Mouse (Mus musculus): Measurements from ENCODE around the gene Ttc41. TPM values are rescaled to one million over a fixed set of nuclear protein-coding genes. Genes with fewer than 3 reads are reported as not detected.
A peak's percentile ranks its signal among the peaks of the same experiment; 100 is the strongest.

Gene Ttc41
- total and polyA plus RNA-seq, 2 experiments from 2014 or later, result 1.2 to 4.5 TPM

- Histone ChIP-seq H3K9ac (replicated peaks; ENCODE audit: low read depth, low read length) (no peak overlapping the region), H3K27me3 (ENCODE audit: control insufficient read depth, insufficient read depth, low read length) (no peaks in the 10 kb centered on the region), H3K4me3 (ENCODE audit: low read depth, low read length) (no peak overlapping the region), H3K4me2 (ENCODE audit: low read depth, low read length) (no peak overlapping the region), H3K4me1 (ENCODE audit: control insufficient read depth, insufficient read depth) (peaks cover 58% of the 10 kb centered on the region), H3K27ac (ENCODE audit: low read depth) (peak overlapping the region; percentile 61), H3K36me3 (replicated peaks; ENCODE audit: control insufficient read depth, insufficient read depth, low read length) (no peaks in the 10 kb centered on the region), H3K9me3 (replicated peaks; ENCODE audit: control insufficient read depth, low read length) (no peaks in the 10 kb centered on the region)
- 54% methylated on average over 7 of the region's 7 CpGs for WGBS
- DNase-seq (ENCODE audit: low spot score), result no peak
- TF ChIP-seq EP300 (IDR thresholded peaks at IDR 0.05; ENCODE audit: low read depth) (no peak), CTCF (IDR thresholded peaks at IDR 0.05; ENCODE audit: low read depth) (no peak)
- ATAC-seq (ENCODE audit: insufficient read depth, low read depth), result no peak
Observed at GRCm38 (mm10) chr10:86791507-86792184, 86.0 kb downstream of the Ttc41 start.

- Histone ChIP-seq H3K4me1 (ENCODE audit: control insufficient read depth, insufficient read depth) (peaks cover 44% of the 10 kb centered on the region), H3K27ac (ENCODE audit: low read depth) (peak overlapping the region; percentile 94), H3K36me3 (replicated peaks; ENCODE audit: control insufficient read depth, insufficient read depth, low read length) (no peaks in the 10 kb centered on the region), H3K9me3 (replicated peaks; ENCODE audit: control insufficient read depth, low read length) (no peaks in the 10 kb centered on the region), H3K9ac (replicated peaks; ENCODE audit: low read depth, low read length) (peak overlapping the region; percentile 34; the same call in 1 of the 2 replicates), H3K4me2 (ENCODE audit: low read depth, low read length) (no peak overlapping the region), H3K27me3 (ENCODE audit: control insufficient read depth, insufficient read depth, low read length) (no peaks in the 10 kb centered on the region), H3K4me3 (ENCODE audit: low read depth, low read length) (no peak overlapping the region)
- peak; percentile 81 for ATAC-seq (ENCODE audit: insufficient read depth, low read depth)
- TF ChIP-seq CTCF (IDR thresholded peaks at IDR 0.05; ENCODE audit: low read depth), result no peak
- 0 out of 2 replicates have a peak, but pooled peaks have one; percentile 20 for TF ChIP-seq EP300 (IDR thresholded peaks at IDR 0.05; ENCODE audit: low read depth)
- 30% methylated on average over 2 of the region's 2 CpGs for WGBS
- DNase-seq (ENCODE audit: low spot score), result peak; percentile 76
Observed at GRCm38 (mm10) chr10:86793509-86793951, 87.9 kb downstream of the Ttc41 start.

GRCm38 (mm10) chr10:86794196-86794595 lies 88.6 kb downstream of the Ttc41 start:
- Histone ChIP-seq H3K27ac (ENCODE audit: low read depth) (peak overlapping the region; percentile 94), H3K9me3 (replicated peaks; ENCODE audit: control insufficient read depth, low read length) (no peaks in the 10 kb centered on the region), H3K9ac (replicated peaks; ENCODE audit: low read depth, low read length) (no peak overlapping the region), H3K36me3 (replicated peaks; ENCODE audit: control insufficient read depth, insufficient read depth, low read length) (no peaks in the 10 kb centered on the region), H3K4me3 (ENCODE audit: low read depth, low read length) (no peak overlapping the region), H3K4me1 (ENCODE audit: control insufficient read depth, insufficient read depth) (peaks cover 44% of the 10 kb centered on the region), H3K27me3 (ENCODE audit: control insufficient read depth, insufficient read depth, low read length) (no peaks in the 10 kb centered on the region), H3K4me2 (ENCODE audit: low read depth, low read length) (no peak overlapping the region)
- TF ChIP-seq EP300 (IDR thresholded peaks at IDR 0.05; ENCODE audit: low read depth), result no peak
- no peak for TF ChIP-seq CTCF (IDR thresholded peaks at IDR 0.05; ENCODE audit: low read depth)
- DNase-seq (ENCODE audit: low spot score) (no peak), ATAC-seq (ENCODE audit: insufficient read depth, low read depth) (no peak)
- 85% methylated on average over 4 of the region's 4 CpGs for WGBS

- Histone ChIP-seq H3K4me1 (ENCODE audit: control insufficient read depth, insufficient read depth) (peaks cover 44% of the 10 kb centered on the region), H3K27me3 (ENCODE audit: control insufficient read depth, insufficient read depth, low read length) (no peaks in the 10 kb centered on the region), H3K9ac (replicated peaks; ENCODE audit: low read depth, low read length) (peak overlapping the region; percentile 28; the same call in 1 of the 2 replicates), H3K4me2 (ENCODE audit: low read depth, low read length) (peak overlapping the region; percentile 25; the same call in 1 of the 2 replicates), H3K4me3 (ENCODE audit: low read depth, low read length) (no peak overlapping the region), H3K36me3 (replicated peaks; ENCODE audit: control insufficient read depth, insufficient read depth, low read length) (no peaks in the 10 kb centered on the region), H3K9me3 (replicated peaks; ENCODE audit: control insufficient read depth, low read length) (no peaks in the 10 kb centered on the region), H3K27ac (ENCODE audit: low read depth) (peak overlapping the region; percentile 94)
- DNase-seq (ENCODE audit: low spot score) (peak; percentile 69), ATAC-seq (ENCODE audit: insufficient read depth, low read depth) (peak; percentile 70)
- no peak for TF ChIP-seq CTCF (IDR thresholded peaks at IDR 0.05; ENCODE audit: low read depth)
- TF ChIP-seq EP300 (IDR thresholded peaks at IDR 0.05; ENCODE audit: low read depth), result no peak
- WGBS, result 46% methylated on average over 9 of the region's 9 CpGs
Observed at GRCm38 (mm10) chr10:86794794-86795535, 89.4 kb downstream of the Ttc41 start.

- Histone ChIP-seq H3K27ac (ENCODE audit: low read depth) (peak overlapping the region; percentile 94), H3K4me1 (ENCODE audit: control insufficient read depth, insufficient read depth) (peaks cover 41% of the 10 kb centered on the region), H3K4me3 (ENCODE audit: low read depth, low read length) (no peak overlapping the region), H3K36me3 (replicated peaks; ENCODE audit: control insufficient read depth, insufficient read depth, low read length) (no peaks in the 10 kb centered on the region), H3K9me3 (replicated peaks; ENCODE audit: control insufficient read depth, low read length) (no peaks in the 10 kb centered on the region), H3K27me3 (ENCODE audit: control insufficient read depth, insufficient read depth, low read length) (no peaks in the 10 kb centered on the region), H3K9ac (replicated peaks; ENCODE audit: low read depth, low read length) (0 out of 2 replicates have a peak overlapping the region, but pooled peaks have one; percentile 28), H3K4me2 (ENCODE audit: low read depth, low read length) (no peak overlapping the region)
- no peak for ATAC-seq (ENCODE audit: insufficient read depth, low read depth)
- TF ChIP-seq EP300 (IDR thresholded peaks at IDR 0.05; ENCODE audit: low read depth) (no peak), CTCF (IDR thresholded peaks at IDR 0.05; ENCODE audit: low read depth) (no peak)
- 87% methylated on average over 5 of the region's 5 CpGs for WGBS
- no peak for DNase-seq (ENCODE audit: low spot score)
Observed at GRCm38 (mm10) chr10:86796073-86796741, 90.6 kb downstream of the Ttc41 start.
